Mouse (Mus musculus) stomach, postnatal 0 days (tissue): ENCODE data around the gene Aox4.

Experiments
- CTCF ChIP-seq: IDR thresholded peaks from 2 replicates; pipeline ENCODE4 v1.5.1; 2016; ENCODE audit warnings: antibody characterized with exemption, low read depth, mild to moderate bottlenecking, moderate library complexity
- EP300 ChIP-seq: optimal IDR thresholded peaks from 2 replicates; pipeline ENCODE3; 2016; ENCODE audit warnings: antibody characterized with exemption

- TF ChIP-seq EP300 = no peak
- no peak for TF ChIP-seq CTCF
Measured at GRCm38 (mm10) chr1:58313173-58313572, 103.0 kb downstream of the Aox4 start.
